Mouse (Mus musculus) erythroblast, embryonic 14.5 days (primary cell): ENCODE data around the gene Lrrtm4.

Experiments used
- GATA1 ChIP-seq: IDR thresholded peaks from 2 replicates; pipeline ENCODE4 v1.6.1; 2012; ENCODE audit warnings: low read length, inconsistent platforms, mixed read lengths
- TAL1 ChIP-seq: IDR thresholded peaks from 3 replicates; pipeline ENCODE4 v1.6.1; 2012; ENCODE audit warnings: low read length, inconsistent platforms, mixed read lengths

DNA sequence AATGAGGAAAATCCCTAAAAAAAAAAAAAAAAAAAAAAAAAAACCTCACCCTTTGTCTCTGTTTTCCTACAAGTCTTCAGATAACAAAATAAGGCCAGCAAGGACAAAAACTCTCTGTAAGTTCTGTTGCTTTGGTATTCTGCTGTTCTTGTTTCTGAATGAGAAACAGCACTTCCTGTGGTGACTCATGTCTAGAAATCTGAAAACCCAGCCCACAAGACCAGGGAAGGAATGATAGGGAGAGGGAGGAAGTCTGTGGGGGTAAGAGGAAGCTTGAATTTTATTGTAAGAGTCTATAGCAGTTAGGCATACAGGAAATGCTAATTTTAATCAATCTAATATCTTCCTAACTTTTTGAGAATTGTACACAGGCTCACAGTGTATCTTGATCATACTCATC lies 283.2 kb downstream of the Lrrtm4 start:
- TF ChIP-seq TAL1 = no peak
- no peak for TF ChIP-seq GATA1
